Mouse (Mus musculus) fat pad, adult 2 months (tissue): Measurements from ENCODE around the gene D930048N14Rik.
"Not testable (repeated sequence)": the region's sequence is repeated elsewhere in the genome, so short reads cannot be mapped to it uniquely, and the experiment has no call there.

ENCODE experiments used
- DNase-seq: peaks from one replicate; pipeline ENCODE4 v3.0.0-alpha.2; 2011; ENCODE audit warnings: low read depth, low spot score; ENCODE audit errors: extremely low read depth

The D930048N14Rik gene

DNA sequence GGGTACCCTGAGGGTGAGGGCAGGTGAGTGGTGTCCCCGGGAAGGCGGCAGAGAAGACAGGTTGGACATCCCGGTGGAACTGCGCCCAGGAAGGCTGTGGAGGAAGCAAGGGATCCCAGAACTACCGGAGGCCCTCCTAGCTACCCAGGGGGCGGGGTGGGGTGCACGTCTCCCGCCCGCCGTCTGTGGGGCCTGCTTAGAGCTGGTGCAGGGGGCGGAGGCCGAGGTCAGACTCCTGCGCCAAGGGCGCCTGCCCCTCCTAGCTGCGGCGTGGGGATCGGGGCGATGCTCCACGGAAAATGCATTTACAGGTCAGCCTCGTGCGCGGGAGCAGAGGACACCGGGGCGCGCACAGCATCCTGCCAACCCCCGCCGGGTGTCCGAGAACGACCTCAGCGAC is 493 bp upstream of the D930048N14Rik start:
- DNase-seq: no peak

DNA sequence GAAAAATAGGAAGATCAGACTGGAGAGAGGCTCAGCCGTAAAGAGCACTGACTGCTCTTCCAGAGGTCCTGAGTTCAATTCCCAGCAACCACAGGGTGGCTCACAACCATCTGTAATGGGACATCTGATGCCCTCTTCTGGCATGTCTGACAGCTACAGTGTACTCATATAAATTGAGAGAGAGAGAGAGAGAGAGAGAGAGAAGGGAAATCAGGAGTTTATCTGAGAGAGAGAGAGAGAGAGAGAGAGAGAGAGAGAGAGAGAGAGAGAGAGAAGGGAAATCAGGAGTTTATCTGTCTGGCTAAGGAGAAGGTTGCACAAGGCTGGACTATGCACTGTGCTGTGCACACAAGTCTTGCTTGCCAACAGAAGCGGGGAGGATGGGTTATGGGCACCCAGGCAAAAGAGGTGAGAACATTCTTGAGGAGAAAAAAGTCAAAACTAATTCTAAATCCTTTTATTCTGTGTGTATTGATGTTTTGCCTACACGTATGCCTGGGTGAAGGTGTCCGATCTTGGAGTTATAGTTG is 2.2 kb downstream of the D930048N14Rik start:
- DNase-seq: no peak

- no peak for DNase-seq
Observed at GRCm38 (mm10) chr11:51653736-51654135, 3.0 kb downstream of the D930048N14Rik start.

DNA sequence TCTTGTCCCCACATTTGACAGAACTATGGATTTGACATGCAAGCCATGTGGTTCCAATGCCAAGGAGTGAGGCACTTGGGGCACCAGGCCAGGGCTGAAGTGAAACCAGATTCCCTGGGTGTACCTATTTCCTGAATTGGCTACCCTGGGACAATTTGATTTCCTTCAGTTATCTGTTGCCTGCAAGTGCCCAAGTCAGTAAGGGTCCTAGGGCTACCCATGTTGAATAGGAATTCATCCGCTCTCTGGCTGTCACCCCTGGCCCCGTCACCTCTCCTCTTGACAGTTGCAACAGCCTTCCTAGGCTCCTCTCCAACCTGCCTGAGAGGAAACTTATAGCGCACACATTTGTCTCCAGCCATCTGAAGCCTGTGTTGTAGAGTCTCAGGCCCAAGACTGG is 4.1 kb downstream of the D930048N14Rik start:
- DNase-seq: no peak

GRCm38 (mm10) chr11:51656798-51657521 is 6.2 kb downstream of the D930048N14Rik start:
- DNase-seq: no peak

GRCm38 (mm10) chr11:51658291-51658690 is 7.5 kb downstream of the D930048N14Rik start:
- no peak for DNase-seq

- no peak for DNase-seq
Observed at GRCm38 (mm10) chr11:51658705-51659104, 8.0 kb downstream of the D930048N14Rik start.

DNA sequence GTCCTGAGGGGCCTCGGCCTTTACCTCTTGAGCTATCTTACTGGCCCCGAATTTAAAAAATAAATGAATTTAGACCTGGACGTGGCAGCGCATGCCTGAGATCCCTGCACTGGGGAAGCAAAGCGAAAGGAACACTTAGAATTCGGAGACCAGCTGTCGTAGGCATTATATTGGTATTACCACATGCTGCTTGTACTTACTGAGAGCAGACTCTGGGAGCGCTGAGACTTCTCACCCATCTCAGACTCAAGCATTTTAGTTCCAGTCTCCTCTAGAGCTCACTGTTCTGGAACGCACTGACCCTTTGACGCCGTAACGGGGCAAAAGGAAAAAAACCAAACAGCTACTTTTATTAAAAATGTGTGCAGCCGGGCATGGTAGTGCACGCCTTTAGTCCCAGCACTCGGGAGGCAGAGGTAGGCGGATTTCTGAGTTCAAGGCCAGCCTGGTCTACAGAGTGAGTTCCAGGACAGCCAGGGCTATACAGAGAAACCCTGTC is 11.2 kb downstream of the D930048N14Rik start:
- DNase-seq: no peak

DNA sequence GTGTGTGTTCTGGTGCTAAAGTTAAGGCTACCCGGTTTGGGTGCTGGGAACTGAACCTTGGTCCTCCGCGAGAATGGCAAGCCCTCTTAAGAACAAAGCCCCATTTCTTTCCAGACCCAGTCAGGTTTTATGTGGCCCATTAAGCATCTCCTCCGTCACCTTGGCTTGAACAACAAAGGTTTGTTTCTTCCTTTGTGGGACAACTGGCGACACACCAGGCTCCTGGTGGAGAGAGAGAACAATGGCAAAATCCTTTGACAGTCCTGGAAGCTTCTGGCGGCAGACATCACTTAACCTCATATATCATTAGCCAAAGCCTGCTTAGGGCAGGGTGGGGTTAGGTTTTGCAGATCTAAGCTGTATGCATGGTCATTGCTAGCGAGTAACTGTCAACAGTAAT is 11.9 kb downstream of the D930048N14Rik start:
- DNase-seq: no peak

- DNase-seq: not testable (repeated sequence)
Observed at GRCm38 (mm10) chr11:51664747-51665146, 14.0 kb downstream of the D930048N14Rik start.

- no peak for DNase-seq
Observed at GRCm38 (mm10) chr11:51670846-51671245, 20.1 kb downstream of the D930048N14Rik start.

DNA sequence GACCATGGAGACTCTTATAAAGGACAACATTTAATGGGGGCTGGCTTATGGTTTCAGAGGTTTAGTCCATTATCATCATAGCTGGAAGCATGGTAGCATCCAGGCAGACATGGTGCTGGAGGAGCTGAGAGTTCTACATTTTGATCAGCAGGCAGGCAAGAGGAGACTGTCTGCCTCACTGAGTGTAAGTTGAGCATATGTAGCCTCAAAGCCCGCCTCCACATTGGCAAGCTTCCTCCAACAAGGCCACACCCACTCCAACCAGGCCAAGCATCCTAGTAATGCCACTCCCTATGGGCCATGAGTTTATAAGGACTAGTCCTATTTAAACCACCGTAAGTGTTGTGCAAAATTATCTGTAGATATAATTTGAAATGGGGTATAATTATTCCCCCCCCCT is 20.6 kb downstream of the D930048N14Rik start:
- no peak for DNase-seq

GRCm38 (mm10) chr11:51673291-51673690 is 22.5 kb downstream of the D930048N14Rik start:
- DNase-seq: peak; percentile 90

GRCm38 (mm10) chr11:51675386-51675785 is 24.6 kb downstream of the D930048N14Rik start:
- DNase-seq: no peak

DNA sequence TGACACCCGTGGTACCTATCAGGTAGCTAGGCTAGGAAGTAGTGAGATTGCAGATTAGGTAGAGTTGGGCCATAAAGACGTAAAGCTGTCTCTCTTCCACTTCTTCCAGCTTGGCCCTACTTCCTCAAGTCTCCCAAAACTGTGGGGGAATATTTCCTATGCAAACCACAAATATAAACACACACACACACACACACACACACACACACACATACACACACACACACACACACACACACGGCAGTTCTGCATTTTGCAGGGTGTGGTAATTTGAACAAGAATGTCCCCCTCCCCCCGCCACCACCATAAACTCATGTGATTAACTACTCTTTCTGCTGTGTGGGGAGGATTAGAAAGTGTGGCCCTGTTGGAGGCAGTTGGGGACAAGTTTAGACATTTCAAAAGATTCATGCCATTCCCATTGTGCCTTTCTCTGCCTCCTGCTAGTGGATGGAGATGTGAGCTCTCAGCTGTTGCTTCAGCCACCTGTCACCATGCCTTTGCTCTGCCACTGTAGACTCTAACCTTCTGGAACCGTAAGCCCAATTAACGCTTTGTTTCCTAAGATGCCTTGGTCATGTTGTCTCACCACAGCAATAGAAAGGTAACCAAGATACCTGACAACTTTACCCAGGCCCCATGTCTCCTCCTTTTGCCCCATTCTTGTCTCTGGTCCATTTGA is 27.1 kb downstream of the D930048N14Rik start:
- DNase-seq: no peak

GRCm38 (mm10) chr11:51679466-51679865 is 28.7 kb downstream of the D930048N14Rik start:
- DNase-seq: no peak

GRCm38 (mm10) chr11:51681324-51681975 is 30.7 kb downstream of the D930048N14Rik start:
- peak; percentile 42 for DNase-seq

DNA sequence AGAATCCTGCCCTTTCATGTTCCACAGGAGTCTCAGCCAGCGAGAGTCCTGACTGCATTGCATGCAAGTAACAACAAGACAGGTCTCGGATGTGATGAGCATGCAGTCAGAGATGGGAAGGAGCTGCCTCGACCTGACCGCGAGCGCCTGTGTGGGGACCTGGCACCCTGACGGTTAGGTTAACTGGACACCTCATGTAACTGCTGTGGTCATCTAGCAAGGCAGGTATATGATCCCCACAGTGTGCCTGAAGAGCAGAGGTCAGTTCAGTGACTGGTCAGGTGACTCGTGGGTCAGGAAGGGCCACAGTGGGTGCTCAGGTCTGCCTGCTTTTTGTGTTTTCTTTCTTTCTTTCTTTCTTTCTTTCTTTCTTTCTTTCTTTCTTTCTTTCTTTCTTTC is 31.2 kb downstream of the D930048N14Rik start:
- DNase-seq: no peak

DNA sequence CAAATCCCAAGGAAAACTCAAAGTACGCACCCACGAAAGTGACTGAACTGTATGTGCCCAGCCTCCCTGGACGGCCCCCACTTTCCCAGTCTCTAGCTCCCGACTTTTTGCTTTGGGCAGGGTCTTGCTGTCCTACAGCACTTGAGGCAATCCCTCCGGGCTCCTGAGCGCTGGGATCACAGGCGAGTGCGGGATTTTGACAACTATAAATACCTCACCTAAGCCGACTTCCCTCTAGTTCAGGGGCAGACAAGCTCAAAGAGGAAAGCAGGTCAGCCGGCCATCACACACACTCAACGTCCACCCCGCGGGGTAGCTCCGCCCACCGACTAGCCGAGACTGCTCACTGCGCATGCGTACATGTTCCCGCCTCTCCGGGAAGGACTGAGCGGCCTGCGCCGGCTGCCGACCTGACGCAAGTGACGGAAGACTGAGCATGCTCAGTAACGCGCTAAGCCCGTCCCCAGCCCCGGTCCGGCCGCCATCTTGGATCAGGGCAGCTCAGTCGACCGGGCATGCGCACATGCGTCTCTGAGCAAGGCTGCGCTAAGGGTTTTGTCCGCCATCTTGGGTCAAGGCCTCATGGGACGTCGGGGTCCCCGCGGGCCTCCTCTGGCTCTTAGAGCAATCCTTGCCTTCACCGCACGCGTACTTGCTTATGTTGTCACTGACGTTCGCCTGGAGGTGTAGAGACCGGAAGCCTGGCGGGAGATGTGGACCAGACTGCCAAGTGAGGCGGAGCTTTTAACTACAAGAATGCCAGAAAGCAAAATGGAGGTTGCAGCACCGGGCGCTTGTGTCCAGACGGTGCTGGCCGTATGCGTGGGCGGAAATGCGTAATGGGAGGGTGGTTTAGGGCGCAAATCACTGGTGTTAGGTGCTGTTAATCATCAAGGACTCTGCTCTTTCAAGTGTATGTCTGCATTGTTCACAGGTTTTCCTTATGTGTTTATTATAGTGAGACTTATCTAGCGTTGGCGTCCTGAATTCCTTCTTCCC is 37.9 kb downstream of the D930048N14Rik start, which contains the start of gene 0610009B22Rik:
TSS of gene 0610009B22Rik (minus strand) at position 545 of the 999 bp plus-strand sequence.
- peak; percentile 87 for DNase-seq

- no peak for DNase-seq
Observed at GRCm38 (mm10) chr11:51689343-51689742, 38.6 kb downstream of the D930048N14Rik start.
